Mouse (Mus musculus) myocyte (in vitro differentiated cells): ENCODE measurements around the gene Tle3.

Source experiments
- MAX ChIP-seq: IDR thresholded peaks from one replicate; pipeline ENCODE4 v1.6.1; 2011; ENCODE audit warnings: low read depth, mild to moderate bottlenecking, control low read depth
- POLR2A ChIP-seq: IDR thresholded peaks from one replicate; pipeline ENCODE4 v1.6.1; 2011; ENCODE audit warnings: low read depth, mild to moderate bottlenecking, control low read depth, moderate library complexity; ENCODE audit not compliant: insufficient read length
- TCF12 ChIP-seq: IDR thresholded peaks from one replicate; pipeline ENCODE4 v1.6.1; 2011; ENCODE audit warnings: mild to moderate bottlenecking, control low read depth; ENCODE audit not compliant: poor library complexity, insufficient read depth, severe bottlenecking

- TF ChIP-seq MAX (no peak), TCF12 (no peak), POLR2A (no peak)
These were observed 25.2 kb upstream of the Tle3 start for GRCm38 (mm10) chr9:61347011-61347410.
